Mouse (Mus musculus) embryonic facial prominence, embryonic 10.5 days (tissue): Measurements from ENCODE around the gene Misp. TPM values are rescaled to one million over a fixed set of nuclear protein-coding genes. Genes with fewer than 3 reads are reported as not detected.

Experiments
- DNase-seq: peaks from one replicate; pipeline ENCODE4 v3.0.0-alpha.2; 2017; ENCODE audit warnings: low spot score
- H3K27ac ChIP-seq: fragments of 300-500 bp; sonication (generic); replicated peaks from 2 replicates; pipeline ENCODE4 v1.5.1; 2016; ENCODE audit warnings: mild to moderate bottlenecking
- H3K27me3 ChIP-seq: fragments of 300-500 bp; sonication (generic); replicated peaks from 2 replicates; pipeline ENCODE4 v1.6.1; 2016; ENCODE audit warnings: low read depth, mild to moderate bottlenecking; ENCODE audit not compliant: poor library complexity, severe bottlenecking
- H3K36me3 ChIP-seq: fragments of 300-500 bp; sonication (generic); replicated peaks from 2 replicates; pipeline ENCODE4 v1.6.1; 2016; ENCODE audit warnings: mild to moderate bottlenecking, moderate library complexity
- H3K4me1 ChIP-seq: fragments of 300-500 bp; sonication (generic); 2 replicates; pipeline ENCODE4 v1.6.1; 2016
- H3K4me3 ChIP-seq: fragments of 300-500 bp; sonication (generic); 2 replicates; pipeline ENCODE4 v1.5.1; 2016; ENCODE audit warnings: mild to moderate bottlenecking, moderate library complexity
- H3K9me3 ChIP-seq: fragments of 300-500 bp; sonication (generic); 2 replicates; pipeline ENCODE4 v1.6.1; 2016; ENCODE audit warnings: mild to moderate bottlenecking
- WGBS: fragments of 180-500 bp; shearing (Covaris S2); methylation state at CpG from one replicate; pipeline ENCODE4 v1.1.7; 2016; 5-methylcytosine and 5-hydroxymethylcytosine counted together
- polyA plus RNA-seq: library from polyadenylated mRNA; unstranded; fragments of >200 nt; fragmentation: Nextera tagmentation; extraction: Ambion mirVana; gene quantifications from 2 replicates; pipeline ENCODE4 v1.2.1, GENCODE M21; 2016

The Misp gene
- polyA plus RNA-seq, 1 experiment from 2014 or later: 2.2 TPM

- Histone ChIP-seq H3K27ac (no peak overlapping the region), H3K36me3 (peaks cover 91% of the 10 kb centered on the region), H3K4me3 (no peak overlapping the region), H3K4me1 (peaks cover 30% of the 10 kb centered on the region), H3K27me3 (no peaks in the 10 kb centered on the region), H3K9me3 (no peaks in the 10 kb centered on the region)
- DNase-seq: no peak
- WGBS: 90% methylated on average over 12 of the region's 12 CpGs
Measured at GRCm38 (mm10) chr10:79815671-79816494, 4.9 kb upstream of the Misp start.

- no peak overlapping the region for H3K4me3 ChIP-seq
- no peaks in the 10 kb centered on the region for H3K9me3 ChIP-seq
- no peak overlapping the region for H3K27ac ChIP-seq
- no peaks in the 10 kb centered on the region for H3K27me3 ChIP-seq
- 73% methylated on average over 2 of the region's 2 CpGs for WGBS
- H3K4me1 ChIP-seq: peaks cover 34% of the 10 kb centered on the region
- H3K36me3 ChIP-seq: peaks cover 80% of the 10 kb centered on the region
- no peak for DNase-seq
Measured at GRCm38 (mm10) chr10:79817111-79817510, 3.7 kb upstream of the Misp start.

DNA sequence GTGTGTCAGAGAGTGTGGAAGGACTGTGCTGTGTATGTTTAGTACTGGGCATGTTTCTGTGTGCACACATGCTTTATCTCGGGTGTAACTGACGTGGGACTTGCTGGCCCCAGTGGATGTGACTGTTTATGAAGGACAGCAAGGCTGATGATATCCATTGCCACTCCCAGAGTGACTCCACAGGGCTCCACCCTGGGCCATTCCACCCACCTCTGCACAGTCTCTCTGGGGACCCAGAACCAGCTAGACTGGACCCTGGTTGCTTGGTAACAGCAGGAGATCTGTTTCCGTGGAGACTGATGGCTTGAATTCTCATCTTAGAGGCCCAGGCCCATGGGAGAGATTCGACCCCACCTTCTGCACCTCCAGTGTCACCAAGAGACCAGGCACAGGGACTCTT is 2.6 kb upstream of the Misp start:
- Histone ChIP-seq H3K36me3 (peaks cover 71% of the 10 kb centered on the region), H3K4me1 (peaks cover 42% of the 10 kb centered on the region), H3K9me3 (no peaks in the 10 kb centered on the region), H3K4me3 (no peak overlapping the region), H3K27me3 (no peaks in the 10 kb centered on the region; the same call in 1 of the 2 replicates), H3K27ac (no peak overlapping the region)
- DNase-seq: no peak
- 79% methylated on average over 4 of the region's 4 CpGs for WGBS

DNA sequence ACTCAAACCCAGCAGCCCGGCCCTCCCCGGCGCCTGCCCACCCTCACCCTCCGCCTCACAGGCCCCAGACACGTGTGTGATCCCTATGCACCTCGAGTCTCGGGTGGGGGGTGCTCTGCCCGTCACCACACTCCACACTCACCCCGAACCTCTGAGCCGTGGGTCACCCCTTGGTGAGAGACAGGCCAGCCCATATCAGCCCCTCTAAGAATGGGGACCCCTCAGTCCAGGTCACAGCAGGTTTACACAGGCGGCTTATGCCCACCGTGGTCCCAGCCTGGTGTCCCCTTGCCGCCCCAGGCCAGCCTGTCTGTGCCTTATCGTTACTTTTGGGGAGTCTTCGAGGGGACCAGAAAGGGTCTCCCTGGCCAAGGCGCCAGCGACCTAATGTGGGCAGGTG is 1.2 kb upstream of the Misp start:
- Histone ChIP-seq H3K27ac (no peak overlapping the region), H3K36me3 (peaks cover 59% of the 10 kb centered on the region)
- WGBS: 94% methylated on average over 17 of the region's 17 CpGs

DNA sequence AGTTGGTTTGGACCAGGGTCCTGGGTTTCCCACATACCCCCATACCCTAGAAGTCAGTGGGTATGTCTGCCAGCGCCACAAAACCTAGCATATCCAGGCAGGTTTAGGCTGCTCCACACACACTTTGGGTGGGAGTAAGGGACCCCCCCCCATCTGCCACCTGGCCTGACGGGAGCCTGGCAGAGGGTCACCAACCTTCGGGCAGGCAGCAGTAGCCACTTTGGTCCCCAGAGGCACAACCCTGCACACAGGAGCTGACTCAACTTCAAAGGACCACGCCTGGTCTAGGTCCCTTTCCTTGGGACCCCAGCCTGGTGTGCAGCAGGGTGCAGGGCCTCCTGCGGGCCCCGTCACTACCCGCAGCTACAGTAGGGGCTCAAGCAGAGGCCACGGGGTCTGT is 512 bp upstream of the Misp start:
- peaks cover 53% of the 10 kb centered on the region for H3K36me3 ChIP-seq
- H3K27ac ChIP-seq: peak overlapping the region; percentile 24; the same call in 1 of the 2 replicates
- H3K4me1 ChIP-seq: peaks cover 45% of the 10 kb centered on the region
- no peak for DNase-seq
- H3K27me3 ChIP-seq: no peaks in the 10 kb centered on the region; the same call in 1 of the 2 replicates
- 86% methylated on average over 8 of the region's 8 CpGs for WGBS
- no peaks in the 10 kb centered on the region for H3K9me3 ChIP-seq
- 0 out of 2 replicates have a peak overlapping the region, but pooled peaks have one; percentile 0 for H3K4me3 ChIP-seq

More for the DNA sequence above, 1.2 kb upstream of the Misp start:
- DNase-seq: no peak
- Histone ChIP-seq H3K4me1 (peaks cover 45% of the 10 kb centered on the region), H3K4me3 (0 out of 2 replicates have a peak overlapping the region, but pooled peaks have one; percentile 5), H3K27me3 (no peaks in the 10 kb centered on the region; the same call in 1 of the 2 replicates), H3K9me3 (no peaks in the 10 kb centered on the region)

GRCm38 (mm10) chr10:79821731-79822130 is 942 bp downstream of the Misp start:
- no peak for DNase-seq
- no peak overlapping the region for H3K4me3 ChIP-seq
- H3K9me3 ChIP-seq: no peaks in the 10 kb centered on the region
- WGBS: 89% methylated on average over 12 of the region's 12 CpGs
- peaks cover 38% of the 10 kb centered on the region for H3K36me3 ChIP-seq
- H3K4me1 ChIP-seq: peaks cover 45% of the 10 kb centered on the region
- peak overlapping the region; percentile 66; the same call in 1 of the 2 replicates for H3K27ac ChIP-seq
- H3K27me3 ChIP-seq: no peaks in the 10 kb centered on the region; the same call in 1 of the 2 replicates

DNA sequence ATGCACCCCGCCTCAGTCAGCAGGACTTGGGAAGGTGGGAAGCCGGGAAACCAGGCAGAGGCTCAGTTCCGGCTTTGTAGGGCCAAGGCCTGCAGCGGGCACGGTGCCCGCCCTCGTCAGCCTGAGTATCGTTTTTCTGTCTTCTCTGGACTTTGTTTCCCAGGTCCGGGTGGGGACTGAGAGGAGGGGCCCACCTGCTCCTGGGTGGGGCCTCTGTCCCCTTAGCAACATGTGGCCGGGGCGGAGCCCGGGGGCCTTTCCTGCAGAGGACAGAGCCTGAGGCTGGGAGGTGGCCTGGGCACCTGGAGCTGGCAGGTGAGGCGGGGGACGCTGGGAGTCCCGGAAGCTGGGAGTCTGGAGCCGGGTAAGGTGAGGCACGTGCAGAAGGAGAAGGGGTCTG is 1.6 kb downstream of the Misp start:
- WGBS: 26% methylated on average over 17 of the region's 17 CpGs
- H3K27ac ChIP-seq: peak overlapping the region; percentile 66
- peaks cover 32% of the 10 kb centered on the region for H3K36me3 ChIP-seq
- DNase-seq: peak; percentile 43
- H3K4me1 ChIP-seq: peaks cover 45% of the 10 kb centered on the region
- no peaks in the 10 kb centered on the region for H3K9me3 ChIP-seq
- H3K4me3 ChIP-seq: peak overlapping the region; percentile 21; the same call in 1 of the 2 replicates
- H3K27me3 ChIP-seq: no peaks in the 10 kb centered on the region; the same call in 1 of the 2 replicates

DNA sequence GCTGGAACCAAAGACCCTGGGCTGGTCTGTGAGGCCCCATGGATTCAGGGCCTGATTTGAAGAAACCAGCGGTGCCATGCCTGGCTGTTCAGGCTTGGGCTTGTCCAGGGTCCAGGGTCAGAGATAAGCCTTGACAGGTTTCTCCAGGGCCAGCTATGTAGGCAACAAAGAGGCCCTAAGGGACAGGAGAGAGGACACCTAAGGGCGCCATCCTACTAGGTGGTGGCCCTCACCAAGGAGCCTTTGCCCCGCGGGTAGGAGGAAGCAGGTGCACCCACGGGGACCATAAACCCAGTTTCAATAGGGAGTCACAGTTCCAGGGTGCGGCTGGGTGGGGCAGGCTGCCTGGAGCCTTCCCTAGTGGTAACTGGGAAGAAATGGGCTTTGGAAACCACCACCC is 2.2 kb downstream of the Misp start:
- 0 out of 2 replicates have a peak overlapping the region, but pooled peaks have one; percentile 21 for H3K4me3 ChIP-seq
- peaks cover 44% of the 10 kb centered on the region for H3K4me1 ChIP-seq
- H3K27me3 ChIP-seq: no peaks in the 10 kb centered on the region; the same call in 1 of the 2 replicates
- no peaks in the 10 kb centered on the region for H3K9me3 ChIP-seq
- peak overlapping the region; percentile 66; the same call in 1 of the 2 replicates for H3K27ac ChIP-seq
- no peak for DNase-seq
- 67% methylated on average over 6 of the region's 6 CpGs for WGBS
- peaks cover 30% of the 10 kb centered on the region for H3K36me3 ChIP-seq

- peaks cover 16% of the 10 kb centered on the region for H3K36me3 ChIP-seq
- peaks cover 34% of the 10 kb centered on the region for H3K4me1 ChIP-seq
- 65% methylated on average over 6 of the region's 6 CpGs for WGBS
Measured at GRCm38 (mm10) chr10:79824413-79824812, 3.6 kb downstream of the Misp start.

GRCm38 (mm10) chr10:79831583-79831982 is 10.8 kb downstream of the Misp start:
- 91% methylated on average over 3 of the region's 3 CpGs for WGBS
- Histone ChIP-seq H3K4me1 (peaks cover 5% of the 10 kb centered on the region; the same call in 1 of the 2 replicates), H3K4me3 (no peak overlapping the region), H3K36me3 (no peaks in the 10 kb centered on the region), H3K27ac (no peak overlapping the region), H3K9me3 (no peaks in the 10 kb centered on the region), H3K27me3 (no peaks in the 10 kb centered on the region)
- DNase-seq: no peak

More at GRCm38 (mm10) chr10:79824413-79824812, 3.6 kb downstream of the Misp start:
- H3K27me3 ChIP-seq: no peaks in the 10 kb centered on the region; the same call in 1 of the 2 replicates
- no peak for DNase-seq
- no peak overlapping the region for H3K27ac ChIP-seq
- no peak overlapping the region for H3K4me3 ChIP-seq
- no peaks in the 10 kb centered on the region for H3K9me3 ChIP-seq

GRCm38 (mm10) chr10:79832026-79832785 is 11.4 kb downstream of the Misp start:
- H3K36me3 ChIP-seq: no peaks in the 10 kb centered on the region
- WGBS: 85% methylated on average over 7 of the region's 7 CpGs
- no peaks in the 10 kb centered on the region for H3K9me3 ChIP-seq
- H3K27ac ChIP-seq: no peak overlapping the region
- H3K4me1 ChIP-seq: peaks cover 5% of the 10 kb centered on the region; the same call in 1 of the 2 replicates
- no peaks in the 10 kb centered on the region for H3K27me3 ChIP-seq
- H3K4me3 ChIP-seq: no peak overlapping the region
- no peak for DNase-seq

GRCm38 (mm10) chr10:79832786-79833181 is 12.0 kb downstream of the Misp start:
- WGBS: 72% methylated on average over 9 of the region's 9 CpGs
- no peaks in the 10 kb centered on the region for H3K36me3 ChIP-seq
- H3K9me3 ChIP-seq: no peaks in the 10 kb centered on the region
- DNase-seq: no peak
- H3K27me3 ChIP-seq: no peaks in the 10 kb centered on the region
- peaks cover 5% of the 10 kb centered on the region; the same call in 1 of the 2 replicates for H3K4me1 ChIP-seq
- no peak overlapping the region for H3K27ac ChIP-seq
- no peak overlapping the region for H3K4me3 ChIP-seq
